Mouse (Mus musculus) CH12F3 (cell line): Measurements from ENCODE around the gene Steap3.
"Not testable (repeated sequence)": the region's sequence is repeated elsewhere in the genome, so short reads cannot be mapped to it uniquely, and the experiment has no call there.

Experiments
- in situ Hi-C: fragments of 300-500 bp; cut with MboI; formaldehyde crosslinking; loops from 2 replicates; pipeline ENCODE4 v1.14.3; 2020; ENCODE audit warnings: low sequenced_read_pairs

The Steap3 gene

GRCm38 (mm10) chr1:120272605-120273004 is at the start of gene Steap3:
Steap3 (minus strand) TSS chr1:120272705.
- in situ Hi-C loops: no loop called here

GRCm38 (mm10) chr1:120321270-120322021 is 48.9 kb upstream of the Steap3 start:
- in situ Hi-C loops: no loop called here

GRCm38 (mm10) chr1:120305801-120306200 is 33.3 kb upstream of the Steap3 start:
- in situ Hi-C loops: no loop called here

- in situ Hi-C loops: no loop called here
Observed at GRCm38 (mm10) chr1:120296936-120297335, 24.4 kb upstream of the Steap3 start.

GRCm38 (mm10) chr1:120293803-120294202 is 21.3 kb upstream of the Steap3 start:
- in situ Hi-C loops: no loop called here

GRCm38 (mm10) chr1:120291709-120292108 is 19.2 kb upstream of the Steap3 start:
- in situ Hi-C loops: no loop called here

GRCm38 (mm10) chr1:120289843-120290242 is 17.3 kb upstream of the Steap3 start:
- in situ Hi-C loops: no loop called here

GRCm38 (mm10) chr1:120287679-120288078 is 15.2 kb upstream of the Steap3 start:
- in situ Hi-C loops: no loop called here

- in situ Hi-C loops: not testable (repeated sequence)
Observed at GRCm38 (mm10) chr1:120276058-120276457, 3.6 kb upstream of the Steap3 start.

GRCm38 (mm10) chr1:120275224-120275623 is 2.7 kb upstream of the Steap3 start:
- in situ Hi-C loops: no loop called here

- in situ Hi-C loops: no loop called here
Observed at GRCm38 (mm10) chr1:120270882-120271281, 1.6 kb downstream of the Steap3 start.

- in situ Hi-C loops: no loop called here
Observed at GRCm38 (mm10) chr1:120270115-120270514, 2.4 kb downstream of the Steap3 start.

- in situ Hi-C loops: no loop called here
Observed at GRCm38 (mm10) chr1:120267631-120268030, 4.9 kb downstream of the Steap3 start.

GRCm38 (mm10) chr1:120266460-120266859 is 6.0 kb downstream of the Steap3 start:
- in situ Hi-C loops: no loop called here

GRCm38 (mm10) chr1:120264861-120265686 is 7.4 kb downstream of the Steap3 start:
- in situ Hi-C loops: no loop called here

- in situ Hi-C loops: no loop called here
Observed at GRCm38 (mm10) chr1:120263226-120263625, 9.3 kb downstream of the Steap3 start.

- in situ Hi-C loops: no loop called here
Observed at GRCm38 (mm10) chr1:120261166-120261565, 11.3 kb downstream of the Steap3 start.

GRCm38 (mm10) chr1:120259249-120259648 is 13.3 kb downstream of the Steap3 start:
- in situ Hi-C loops: no loop called here

- in situ Hi-C loops: no loop called here
Observed at GRCm38 (mm10) chr1:120258744-120259143, 13.8 kb downstream of the Steap3 start.

GRCm38 (mm10) chr1:120258245-120258644 is 14.3 kb downstream of the Steap3 start:
- in situ Hi-C loops: no loop called here

- in situ Hi-C loops: no loop called here
Observed at GRCm38 (mm10) chr1:120253751-120254150, 18.8 kb downstream of the Steap3 start.
